Mouse (Mus musculus) olfactory bulb, adult 2 months (tissue): ENCODE results near the gene Zbtb8os.

Source experiments
- CTCF ChIP-seq: fragments of 200-500 bp; IDR thresholded peaks from 2 replicates; pipeline ENCODE4 v1.5.1; 2012; ENCODE audit warnings: low read depth, mild to moderate bottlenecking, low read length, moderate library complexity; ENCODE audit not compliant: insufficient read depth
- POLR2A ChIP-seq: fragments of 200-500 bp; IDR thresholded peaks from 2 replicates; pipeline ENCODE4 v1.6.1; 2012; ENCODE audit warnings: mild to moderate bottlenecking, low read depth, low read length, moderate library complexity; ENCODE audit not compliant: insufficient read depth

- TF ChIP-seq CTCF (no peak), POLR2A (no peak)
These were observed 27.3 kb downstream of the Zbtb8os start for GRCm38 (mm10) chr4:129362771-129363170.
